Mouse (Mus musculus): ENCODE measurements at regions not wholly inside any gene's neighbourhood (a gene's known extent, or its start where the extent isn't known, plus 50 kb on each side); places are given as distances from the start of the nearest gene placed in this dataset.
"Not testable (repeated sequence)": the region's sequence is repeated elsewhere in the genome, so short reads cannot be mapped to it uniquely, and the experiment has no call there.

GRCm38 (mm10) chr16:31569871-31570270 is 93.4 kb upstream of the Dlg1 start:
- no peak overlapping the region for H3K27ac ChIP-seq (ENCODE audit: low read depth, low read length)
- DNase-seq (ENCODE audit: low spot score) (no peak), ATAC-seq (ENCODE audit: low FRiP score) (no peak)
- H3K27me3 ChIP-seq (ENCODE audit: control insufficient read depth, insufficient read depth, low read length) = no peaks in the 10 kb centered on the region
- H3K36me3 ChIP-seq (ENCODE audit: control insufficient read depth, insufficient read depth, low read length) = no peaks in the 10 kb centered on the region
- 72% methylated on average over 6 of the region's 6 CpGs for WGBS
- no peak overlapping the region for H3K4me2 ChIP-seq (replicated peaks; ENCODE audit: low read depth, low read length)
- no peak overlapping the region for H3K9ac ChIP-seq (ENCODE audit: low read depth, low read length)
- H3K4me3 ChIP-seq (ENCODE audit: low read depth, low read length) = no peak overlapping the region
- no peaks in the 10 kb centered on the region for H3K4me1 ChIP-seq (replicated peaks; ENCODE audit: control insufficient read depth, insufficient read depth, low read length)
- no peaks in the 10 kb centered on the region for H3K9me3 ChIP-seq (ENCODE audit: control insufficient read depth, low read length)

GRCm38 (mm10) chr16:31570311-31571139 is 92.7 kb upstream of the Dlg1 start:
- Histone ChIP-seq H3K9ac (ENCODE audit: low read depth, low read length) (no peak overlapping the region), H3K4me3 (ENCODE audit: low read depth, low read length) (no peak overlapping the region), H3K27ac (ENCODE audit: low read depth, low read length) (no peak overlapping the region), H3K4me2 (replicated peaks; ENCODE audit: low read depth, low read length) (no peak overlapping the region), H3K27me3 (ENCODE audit: control insufficient read depth, insufficient read depth, low read length) (no peaks in the 10 kb centered on the region), H3K9me3 (ENCODE audit: control insufficient read depth, low read length) (no peaks in the 10 kb centered on the region), H3K36me3 (ENCODE audit: control insufficient read depth, insufficient read depth, low read length) (no peaks in the 10 kb centered on the region), H3K4me1 (replicated peaks; ENCODE audit: control insufficient read depth, insufficient read depth, low read length) (no peaks in the 10 kb centered on the region)
- DNase-seq (ENCODE audit: low spot score) = no peak
- ATAC-seq (ENCODE audit: low FRiP score) = no peak
- WGBS = 90% methylated on average over 20 of the region's 20 CpGs

GRCm38 (mm10) chr16:31573833-31574232 is 89.4 kb upstream of the Dlg1 start:
- H3K4me2 ChIP-seq (replicated peaks; ENCODE audit: low read depth, low read length) = not testable (repeated sequence)

GRCm38 (mm10) chr16:31575646-31576045 is 87.6 kb upstream of the Dlg1 start:
- WGBS = 48% methylated on average over 11 of the region's 11 CpGs

More at GRCm38 (mm10) chr16:31573833-31574232, 89.4 kb upstream of the Dlg1 start:
- not testable (repeated sequence) for H3K4me1 ChIP-seq (replicated peaks; ENCODE audit: control insufficient read depth, insufficient read depth, low read length); H3K4me3 ChIP-seq (ENCODE audit: low read depth, low read length); ATAC-seq (ENCODE audit: low FRiP score); H3K36me3 ChIP-seq (ENCODE audit: control insufficient read depth, insufficient read depth, low read length); H3K27ac ChIP-seq (ENCODE audit: low read depth, low read length); H3K27me3 ChIP-seq (ENCODE audit: control insufficient read depth, insufficient read depth, low read length); H3K9me3 ChIP-seq (ENCODE audit: control insufficient read depth, low read length); H3K9ac ChIP-seq (ENCODE audit: low read depth, low read length); DNase-seq (ENCODE audit: low spot score)
- WGBS = 85% methylated on average over 8 of the region's 9 CpGs

GRCm38 (mm10) chr16:31576422-31576821 is 86.8 kb upstream of the Dlg1 start:
- no peak overlapping the region for H3K9ac ChIP-seq (ENCODE audit: low read depth, low read length)
- H3K27me3 ChIP-seq (ENCODE audit: control insufficient read depth, insufficient read depth, low read length) = no peaks in the 10 kb centered on the region
- ATAC-seq (ENCODE audit: low FRiP score) (no peak), DNase-seq (ENCODE audit: low spot score) (no peak)
- WGBS = 52% methylated on average over 8 of the region's 8 CpGs
- H3K36me3 ChIP-seq (ENCODE audit: control insufficient read depth, insufficient read depth, low read length) = no peaks in the 10 kb centered on the region
- H3K4me3 ChIP-seq (ENCODE audit: low read depth, low read length) = no peak overlapping the region
- H3K4me1 ChIP-seq (replicated peaks; ENCODE audit: control insufficient read depth, insufficient read depth, low read length) = no peaks in the 10 kb centered on the region
- no peak overlapping the region for H3K27ac ChIP-seq (ENCODE audit: low read depth, low read length)
- H3K4me2 ChIP-seq (replicated peaks; ENCODE audit: low read depth, low read length) = no peak overlapping the region
- H3K9me3 ChIP-seq (ENCODE audit: control insufficient read depth, low read length) = no peaks in the 10 kb centered on the region

More at GRCm38 (mm10) chr16:31575646-31576045, 87.6 kb upstream of the Dlg1 start:
- not testable (repeated sequence) for H3K4me3 ChIP-seq (ENCODE audit: low read depth, low read length); DNase-seq (ENCODE audit: low spot score); H3K9ac ChIP-seq (ENCODE audit: low read depth, low read length); H3K4me2 ChIP-seq (replicated peaks; ENCODE audit: low read depth, low read length); H3K27me3 ChIP-seq (ENCODE audit: control insufficient read depth, insufficient read depth, low read length); H3K27ac ChIP-seq (ENCODE audit: low read depth, low read length); H3K9me3 ChIP-seq (ENCODE audit: control insufficient read depth, low read length); H3K36me3 ChIP-seq (ENCODE audit: control insufficient read depth, insufficient read depth, low read length); ATAC-seq (ENCODE audit: low FRiP score); H3K4me1 ChIP-seq (replicated peaks; ENCODE audit: control insufficient read depth, insufficient read depth, low read length)

- no peaks in the 10 kb centered on the region for H3K27me3 ChIP-seq (ENCODE audit: control insufficient read depth, insufficient read depth, low read length)
- H3K4me2 ChIP-seq (replicated peaks; ENCODE audit: low read depth, low read length) = no peak overlapping the region
- ATAC-seq (ENCODE audit: low FRiP score) (no peak), DNase-seq (ENCODE audit: low spot score) (no peak)
- 53% methylated on average over 7 of the region's 7 CpGs for WGBS
- H3K36me3 ChIP-seq (ENCODE audit: control insufficient read depth, insufficient read depth, low read length) = no peaks in the 10 kb centered on the region
- no peaks in the 10 kb centered on the region for H3K4me1 ChIP-seq (replicated peaks; ENCODE audit: control insufficient read depth, insufficient read depth, low read length)
- no peak overlapping the region for H3K27ac ChIP-seq (ENCODE audit: low read depth, low read length)
- no peaks in the 10 kb centered on the region for H3K9me3 ChIP-seq (ENCODE audit: control insufficient read depth, low read length)
- no peak overlapping the region for H3K9ac ChIP-seq (ENCODE audit: low read depth, low read length)
- H3K4me3 ChIP-seq (ENCODE audit: low read depth, low read length) = no peak overlapping the region
These were observed 85.9 kb upstream of the Dlg1 start for GRCm38 (mm10) chr16:31577347-31577746.

GRCm38 (mm10) chr16:31579318-31579717 is 83.9 kb upstream of the Dlg1 start:
- no peak overlapping the region for H3K4me3 ChIP-seq (ENCODE audit: low read depth, low read length)

GRCm38 (mm10) chr16:31580779-31581178 is 82.5 kb upstream of the Dlg1 start:
- H3K4me2 ChIP-seq (replicated peaks; ENCODE audit: low read depth, low read length) = no peak overlapping the region
- WGBS = 92% methylated on average over 6 of the region's 6 CpGs
- no peak overlapping the region for H3K4me3 ChIP-seq (ENCODE audit: low read depth, low read length)
- DNase-seq (ENCODE audit: low spot score) = no peak
- no peak for ATAC-seq (ENCODE audit: low FRiP score)
- H3K27ac ChIP-seq (ENCODE audit: low read depth, low read length) = no peak overlapping the region
- H3K9me3 ChIP-seq (ENCODE audit: control insufficient read depth, low read length) = no peaks in the 10 kb centered on the region
- no peaks in the 10 kb centered on the region for H3K36me3 ChIP-seq (ENCODE audit: control insufficient read depth, insufficient read depth, low read length)
- no peak overlapping the region for H3K9ac ChIP-seq (ENCODE audit: low read depth, low read length)
- H3K27me3 ChIP-seq (ENCODE audit: control insufficient read depth, insufficient read depth, low read length) = no peaks in the 10 kb centered on the region
- no peaks in the 10 kb centered on the region for H3K4me1 ChIP-seq (replicated peaks; ENCODE audit: control insufficient read depth, insufficient read depth, low read length)

More at GRCm38 (mm10) chr16:31579318-31579717, 83.9 kb upstream of the Dlg1 start:
- H3K27me3 ChIP-seq (ENCODE audit: control insufficient read depth, insufficient read depth, low read length) = no peaks in the 10 kb centered on the region
- no peaks in the 10 kb centered on the region for H3K9me3 ChIP-seq (ENCODE audit: control insufficient read depth, low read length)
- no peaks in the 10 kb centered on the region for H3K36me3 ChIP-seq (ENCODE audit: control insufficient read depth, insufficient read depth, low read length)
- H3K9ac ChIP-seq (ENCODE audit: low read depth, low read length) = no peak overlapping the region
- no peaks in the 10 kb centered on the region for H3K4me1 ChIP-seq (replicated peaks; ENCODE audit: control insufficient read depth, insufficient read depth, low read length)
- 90% methylated on average over 3 of the region's 3 CpGs for WGBS
- H3K4me2 ChIP-seq (replicated peaks; ENCODE audit: low read depth, low read length) = no peak overlapping the region
- DNase-seq (ENCODE audit: low spot score) (no peak), ATAC-seq (ENCODE audit: low FRiP score) (no peak)
- H3K27ac ChIP-seq (ENCODE audit: low read depth, low read length) = no peak overlapping the region

- H3K4me2 ChIP-seq (replicated peaks; ENCODE audit: low read depth, low read length) = no peak overlapping the region
- DNase-seq (ENCODE audit: low spot score) = no peak
These were observed 80.4 kb upstream of the Dlg1 start for GRCm38 (mm10) chr16:31582885-31583284.

More at GRCm38 (mm10) chr16:31582885-31583284, 80.4 kb upstream of the Dlg1 start:
- no peak overlapping the region for H3K9ac ChIP-seq (ENCODE audit: low read depth, low read length)
- no peaks in the 10 kb centered on the region for H3K36me3 ChIP-seq (ENCODE audit: control insufficient read depth, insufficient read depth, low read length)
- H3K4me3 ChIP-seq (ENCODE audit: low read depth, low read length) = no peak overlapping the region
- WGBS = 87% methylated on average over 4 of the region's 4 CpGs
- H3K27ac ChIP-seq (ENCODE audit: low read depth, low read length) = no peak overlapping the region
- no peaks in the 10 kb centered on the region for H3K4me1 ChIP-seq (replicated peaks; ENCODE audit: control insufficient read depth, insufficient read depth, low read length)
- no peak for ATAC-seq (ENCODE audit: low FRiP score)
- H3K9me3 ChIP-seq (ENCODE audit: control insufficient read depth, low read length) = no peaks in the 10 kb centered on the region
- no peaks in the 10 kb centered on the region for H3K27me3 ChIP-seq (ENCODE audit: control insufficient read depth, insufficient read depth, low read length)
